Mouse (Mus musculus): ENCODE results near the gene Mttp.

Mttp gene

GRCm38 (mm10) chr3:138051431-138051830, 93.3 kb downstream of the Mttp start:
- DNase-seq (ENCODE audit: low read depth, low spot score), result no peak

GRCm38 (mm10) chr3:138050772-138051171, 94.0 kb downstream of the Mttp start:
- no peak for DNase-seq (ENCODE audit: low read depth, low spot score)

GRCm38 (mm10) chr3:138049555-138049954, 95.2 kb downstream of the Mttp start:
- DNase-seq (ENCODE audit: low read depth, low spot score), result no peak

- no peak for DNase-seq (ENCODE audit: low read depth, low spot score)
Observed at GRCm38 (mm10) chr3:138043316-138043715, 101.5 kb downstream of the Mttp start.

GRCm38 (mm10) chr3:138041591-138042301, 103.0 kb downstream of the Mttp start:
- peak; percentile 88 for DNase-seq (ENCODE audit: low read depth, low spot score)

GRCm38 (mm10) chr3:138040938-138041337, 103.8 kb downstream of the Mttp start:
- no peak for DNase-seq (ENCODE audit: low read depth, low spot score)
